Mouse (Mus musculus): ENCODE measurements at regions not wholly inside any gene's neighbourhood (a gene's known extent, or its start where the extent isn't known, plus 50 kb on each side); places are given as distances from the start of the nearest gene placed in this dataset.

GRCm38 (mm10) chr1:35242849-35243248 is 393.1 kb downstream of the Plekhb2 start:
- H3K4me3 ChIP-seq (ENCODE audit: low read length), result no peak overlapping the region
- H3K9me3 ChIP-seq (ENCODE audit: control insufficient read depth, low read length), result no peaks in the 10 kb centered on the region
- H3K27me3 ChIP-seq (ENCODE audit: control insufficient read depth, insufficient read depth, low read length), result no peaks in the 10 kb centered on the region
- H3K9ac ChIP-seq (ENCODE audit: low read depth, low read length), result no peak overlapping the region
- 0 out of 2 replicates have a peak, but pooled peaks cover 4% of the 10 kb centered on the region for H3K4me1 ChIP-seq (ENCODE audit: control insufficient read depth, insufficient read depth, low read length)
- H3K4me2 ChIP-seq (replicated peaks; ENCODE audit: low read depth, low read length), result no peak overlapping the region
- no peak overlapping the region for H3K27ac ChIP-seq (ENCODE audit: low read depth, low read length)
- no peak for ATAC-seq (ENCODE audit: low FRiP score, low TSS enrichment)
- H3K36me3 ChIP-seq (ENCODE audit: control insufficient read depth, insufficient read depth, low read length), result no peaks in the 10 kb centered on the region
- WGBS, result 56% methylated on average over 6 of the region's 6 CpGs

- 59% methylated on average over 6 of the region's 6 CpGs for WGBS
- no peak overlapping the region for H3K27ac ChIP-seq (ENCODE audit: low read depth, low read length)
- 0 out of 2 replicates have a peak, but pooled peaks cover 4% of the 10 kb centered on the region for H3K4me1 ChIP-seq (ENCODE audit: control insufficient read depth, insufficient read depth, low read length)
- ATAC-seq (ENCODE audit: low FRiP score, low TSS enrichment), result no peak
- no peaks in the 10 kb centered on the region for H3K36me3 ChIP-seq (ENCODE audit: control insufficient read depth, insufficient read depth, low read length)
- H3K4me3 ChIP-seq (ENCODE audit: low read length), result no peak overlapping the region
- no peak overlapping the region for H3K9ac ChIP-seq (ENCODE audit: low read depth, low read length)
- no peaks in the 10 kb centered on the region for H3K9me3 ChIP-seq (ENCODE audit: control insufficient read depth, low read length)
- H3K4me2 ChIP-seq (replicated peaks; ENCODE audit: low read depth, low read length), result no peak overlapping the region
- H3K27me3 ChIP-seq (ENCODE audit: control insufficient read depth, insufficient read depth, low read length), result no peaks in the 10 kb centered on the region
Observed at GRCm38 (mm10) chr1:35243339-35243738, 393.6 kb downstream of the Plekhb2 start.

- no peak for ATAC-seq (ENCODE audit: low FRiP score, low TSS enrichment)
- Histone ChIP-seq H3K4me1 (ENCODE audit: control insufficient read depth, insufficient read depth, low read length) (no peaks in the 10 kb centered on the region), H3K27me3 (ENCODE audit: control insufficient read depth, insufficient read depth, low read length) (no peaks in the 10 kb centered on the region), H3K4me2 (replicated peaks; ENCODE audit: low read depth, low read length) (no peak overlapping the region), H3K36me3 (ENCODE audit: control insufficient read depth, insufficient read depth, low read length) (no peaks in the 10 kb centered on the region), H3K27ac (ENCODE audit: low read depth, low read length) (no peak overlapping the region), H3K9me3 (ENCODE audit: control insufficient read depth, low read length) (no peaks in the 10 kb centered on the region), H3K9ac (ENCODE audit: low read depth, low read length) (no peak overlapping the region), H3K4me3 (ENCODE audit: low read length) (no peak overlapping the region)
- WGBS, result 76% methylated on average over 1 of the region's 1 CpGs
Observed at GRCm38 (mm10) chr1:35265125-35265524, 415.3 kb downstream of the Plekhb2 start.

- WGBS, result 63% methylated on average over 7 of the region's 7 CpGs
- no peak for ATAC-seq (ENCODE audit: low FRiP score, low TSS enrichment)
- Histone ChIP-seq H3K27me3 (ENCODE audit: control insufficient read depth, insufficient read depth, low read length) (no peaks in the 10 kb centered on the region), H3K4me3 (ENCODE audit: low read length) (no peak overlapping the region), H3K4me2 (replicated peaks; ENCODE audit: low read depth, low read length) (no peak overlapping the region), H3K9me3 (ENCODE audit: control insufficient read depth, low read length) (no peaks in the 10 kb centered on the region), H3K9ac (ENCODE audit: low read depth, low read length) (no peak overlapping the region), H3K36me3 (ENCODE audit: control insufficient read depth, insufficient read depth, low read length) (no peaks in the 10 kb centered on the region), H3K27ac (ENCODE audit: low read depth, low read length) (no peak overlapping the region), H3K4me1 (ENCODE audit: control insufficient read depth, insufficient read depth, low read length) (no peaks in the 10 kb centered on the region)
Observed at GRCm38 (mm10) chr1:35266626-35267025, 416.9 kb downstream of the Plekhb2 start.

- Histone ChIP-seq H3K9ac (ENCODE audit: low read depth, low read length) (no peak overlapping the region), H3K27me3 (ENCODE audit: control insufficient read depth, insufficient read depth, low read length) (no peaks in the 10 kb centered on the region), H3K4me2 (replicated peaks; ENCODE audit: low read depth, low read length) (no peak overlapping the region), H3K4me3 (ENCODE audit: low read length) (no peak overlapping the region), H3K4me1 (ENCODE audit: control insufficient read depth, insufficient read depth, low read length) (no peaks in the 10 kb centered on the region), H3K36me3 (ENCODE audit: control insufficient read depth, insufficient read depth, low read length) (no peaks in the 10 kb centered on the region), H3K9me3 (ENCODE audit: control insufficient read depth, low read length) (no peaks in the 10 kb centered on the region), H3K27ac (ENCODE audit: low read depth, low read length) (no peak overlapping the region)
- 81% methylated on average over 7 of the region's 7 CpGs for WGBS
- no peak for ATAC-seq (ENCODE audit: low FRiP score, low TSS enrichment)
Observed at GRCm38 (mm10) chr1:35267883-35268282, 418.1 kb downstream of the Plekhb2 start.

- H3K4me1 ChIP-seq (ENCODE audit: control insufficient read depth, insufficient read depth, low read length), result no peaks in the 10 kb centered on the region
- H3K9me3 ChIP-seq (ENCODE audit: control insufficient read depth, low read length), result no peaks in the 10 kb centered on the region
- no peak overlapping the region for H3K9ac ChIP-seq (ENCODE audit: low read depth, low read length)
- no peak overlapping the region for H3K4me2 ChIP-seq (replicated peaks; ENCODE audit: low read depth, low read length)
- no peaks in the 10 kb centered on the region for H3K27me3 ChIP-seq (ENCODE audit: control insufficient read depth, insufficient read depth, low read length)
- WGBS, result 78% methylated on average over 8 of the region's 8 CpGs
- ATAC-seq (ENCODE audit: low FRiP score, low TSS enrichment), result no peak
- H3K4me3 ChIP-seq (ENCODE audit: low read length), result no peak overlapping the region
- no peaks in the 10 kb centered on the region for H3K36me3 ChIP-seq (ENCODE audit: control insufficient read depth, insufficient read depth, low read length)
- no peak overlapping the region for H3K27ac ChIP-seq (ENCODE audit: low read depth, low read length)
Observed at GRCm38 (mm10) chr1:35274978-35275377, 425.2 kb downstream of the Plekhb2 start.
